Mouse (Mus musculus): ENCODE data around the gene Zfp260. TPM values are rescaled to one million over a fixed set of nuclear protein-coding genes. Genes with fewer than 3 reads are reported as not detected.

Zfp260 gene
- total RNA-seq, 4 experiments from 2014 or later: 25.3 to 34.5 (median 31.3) TPM

DNA sequence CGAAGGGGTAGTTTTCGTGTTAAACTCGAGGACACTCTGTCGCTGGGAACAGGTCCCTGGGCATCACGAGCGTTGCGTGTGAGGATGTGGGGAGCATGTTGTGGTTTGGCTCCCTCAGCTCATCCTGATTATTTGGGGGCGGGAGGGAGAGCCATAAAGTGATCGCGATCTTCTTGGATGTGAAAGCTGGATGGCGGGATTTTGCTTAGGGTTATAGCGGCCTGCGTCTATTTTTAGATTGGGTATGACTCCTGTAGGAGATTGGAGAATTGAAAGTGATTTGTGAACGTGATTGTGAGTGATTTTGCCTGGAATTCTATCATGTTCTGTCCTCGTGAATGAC, 27.6 kb downstream of the Zfp260 start:
- no peak for DNase-seq (ENCODE audit: low spot score)

DNA sequence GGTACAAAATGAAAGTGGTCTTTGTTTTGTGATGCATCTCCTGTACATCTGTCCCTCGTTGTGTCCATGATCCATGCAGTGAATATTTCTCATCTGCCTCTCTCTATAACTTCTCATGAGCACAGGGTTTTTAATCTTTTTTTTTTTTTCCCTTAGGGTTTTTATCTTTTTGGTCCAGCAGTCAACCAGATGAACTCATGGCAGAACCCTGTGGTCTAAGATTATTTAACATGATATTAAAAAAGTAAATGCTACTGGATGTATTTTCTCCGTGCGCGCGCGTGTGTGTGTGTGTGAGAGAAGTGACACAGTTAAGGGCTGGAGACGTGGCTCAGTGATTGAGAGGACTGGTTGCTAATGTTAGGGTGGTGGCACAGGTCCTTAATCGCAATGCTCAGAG, 35.3 kb downstream of the Zfp260 start:
- DNase-seq (ENCODE audit: low spot score): no peak

DNA sequence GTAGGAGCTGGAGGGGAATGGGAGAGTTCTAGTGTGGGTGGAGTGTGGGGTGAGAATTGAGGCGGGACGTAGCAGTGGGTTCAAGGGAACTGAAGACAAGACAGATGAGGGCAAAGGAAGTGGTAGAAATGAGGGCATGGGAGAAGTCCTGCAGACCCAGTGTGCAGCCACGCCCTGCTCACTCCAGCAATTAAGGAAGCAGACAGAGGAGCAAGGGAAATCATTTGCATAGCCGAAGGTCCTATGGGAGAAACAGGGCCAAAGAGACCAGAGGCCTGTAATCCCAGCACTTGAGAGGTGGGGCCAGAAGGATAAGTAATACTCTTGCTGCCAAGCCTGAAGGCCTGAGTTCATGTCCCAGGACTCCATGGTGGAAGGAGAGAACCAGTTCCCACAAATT, 37.8 kb downstream of the Zfp260 start:
- DNase-seq (ENCODE audit: low spot score): no peak

DNA sequence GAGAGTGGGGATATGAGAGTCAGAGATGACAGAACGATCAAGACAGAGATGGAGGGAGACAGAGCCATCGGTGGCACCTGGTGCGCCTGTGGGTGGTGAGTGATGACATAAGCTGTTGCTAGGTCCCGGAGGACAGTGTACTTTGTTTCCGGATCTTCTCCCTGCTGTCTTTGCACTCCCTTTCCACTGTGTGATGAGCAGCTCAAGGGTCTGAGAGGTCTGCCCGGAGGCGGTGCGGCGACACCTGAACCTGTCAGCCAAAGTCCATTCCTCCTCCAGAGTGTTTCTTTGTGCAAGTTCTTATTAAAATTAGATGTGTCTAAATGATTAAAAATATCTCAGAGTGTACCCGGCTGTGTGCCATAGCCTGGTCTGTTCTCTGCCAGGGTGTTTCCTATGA, 42.2 kb downstream of the Zfp260 start:
- DNase-seq (ENCODE audit: low spot score): no peak

DNA sequence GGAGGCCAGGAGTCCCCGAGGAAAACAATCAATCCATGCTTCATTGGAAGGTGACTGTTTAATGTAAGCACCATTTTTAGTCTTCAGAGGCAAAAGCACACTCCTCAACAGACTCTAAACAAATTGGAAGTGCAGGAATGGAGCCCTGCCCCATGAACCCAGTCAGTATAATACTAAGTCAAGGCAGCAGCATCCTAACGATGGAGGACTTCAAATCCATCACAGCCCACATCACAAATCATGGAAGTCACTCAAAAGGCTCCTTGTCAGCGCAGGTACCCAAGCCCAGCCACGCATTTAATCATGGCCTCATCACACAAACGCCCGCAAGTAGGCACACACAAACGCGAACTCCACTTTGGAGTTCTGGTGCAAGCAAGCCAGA, 48.6 kb downstream of the Zfp260 start:
- no peak for DNase-seq (ENCODE audit: low spot score)

DNA sequence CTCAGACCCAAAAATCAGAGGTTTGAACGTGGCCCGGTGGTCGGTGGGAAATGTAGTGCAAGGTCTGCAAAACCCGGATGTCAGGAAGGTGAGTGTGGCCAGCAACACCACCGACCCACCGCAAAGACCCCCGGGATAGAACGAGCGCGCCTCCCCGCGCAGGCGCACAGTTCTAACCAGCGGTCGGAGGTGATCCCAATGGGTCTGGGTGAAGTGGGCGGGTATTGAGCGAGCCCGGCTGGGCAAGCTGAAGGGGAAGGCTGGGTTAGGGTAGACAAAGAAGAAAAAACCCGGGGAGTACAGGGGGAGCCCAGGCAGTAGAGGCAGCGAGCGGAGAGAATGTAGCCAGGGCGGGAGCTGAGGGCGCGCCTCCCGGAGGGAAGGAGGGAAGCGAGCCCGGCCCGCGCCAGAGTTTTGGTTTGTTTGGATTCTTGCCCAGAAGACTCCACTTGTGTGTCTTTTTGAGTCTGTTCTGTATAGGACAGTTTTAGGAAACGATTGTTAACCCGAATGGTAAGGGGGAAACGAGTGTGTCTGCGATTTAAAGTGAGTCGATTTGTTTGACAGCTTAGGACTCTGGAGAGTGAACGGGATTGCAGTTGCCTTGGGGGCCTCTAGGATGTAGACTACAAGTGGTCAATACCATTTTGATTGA, 49.1 kb downstream of the Zfp260 start:
- DNase-seq (ENCODE audit: low spot score): peak; percentile 15

DNA sequence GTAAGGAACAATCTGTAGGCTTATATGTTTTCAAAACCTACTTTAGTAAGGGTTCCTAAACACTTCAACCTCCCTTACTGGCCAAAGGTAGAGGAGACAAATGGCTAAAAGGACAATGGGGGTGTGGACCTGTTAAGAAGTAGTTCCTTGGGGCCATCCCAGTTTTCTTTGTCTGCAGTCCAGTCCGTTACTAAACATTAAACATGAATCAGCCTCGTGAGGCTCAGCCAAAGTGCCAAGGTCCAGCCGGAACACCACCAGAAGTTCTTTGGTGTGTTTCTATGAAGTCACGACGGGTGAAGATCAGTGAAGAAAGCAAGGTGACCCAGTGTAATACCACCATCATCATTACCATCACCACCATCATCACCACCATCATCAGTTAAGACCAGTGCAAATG, 52.4 kb downstream of the Zfp260 start:
- no peak for DNase-seq (ENCODE audit: low spot score)

DNA sequence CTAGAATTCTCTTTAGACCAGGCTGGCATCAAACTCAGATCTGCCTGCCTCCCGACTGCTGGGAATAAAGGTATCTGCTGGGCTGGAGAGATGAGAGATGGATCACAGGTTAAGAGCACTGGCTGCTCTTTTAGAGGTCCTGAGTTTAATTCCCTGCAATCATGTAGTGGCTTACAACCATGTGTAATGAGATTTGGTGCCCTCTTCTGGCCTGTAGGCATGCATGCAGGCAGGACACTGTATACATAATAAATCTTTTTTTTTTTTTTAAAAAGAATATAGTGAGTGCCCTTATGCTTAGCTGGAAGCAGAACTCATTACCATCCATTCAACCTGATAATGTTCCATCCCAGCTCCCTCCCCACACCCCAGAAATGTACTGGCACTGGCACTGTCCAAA, 59.5 kb downstream of the Zfp260 start:
- no peak for DNase-seq (ENCODE audit: low spot score)

DNA sequence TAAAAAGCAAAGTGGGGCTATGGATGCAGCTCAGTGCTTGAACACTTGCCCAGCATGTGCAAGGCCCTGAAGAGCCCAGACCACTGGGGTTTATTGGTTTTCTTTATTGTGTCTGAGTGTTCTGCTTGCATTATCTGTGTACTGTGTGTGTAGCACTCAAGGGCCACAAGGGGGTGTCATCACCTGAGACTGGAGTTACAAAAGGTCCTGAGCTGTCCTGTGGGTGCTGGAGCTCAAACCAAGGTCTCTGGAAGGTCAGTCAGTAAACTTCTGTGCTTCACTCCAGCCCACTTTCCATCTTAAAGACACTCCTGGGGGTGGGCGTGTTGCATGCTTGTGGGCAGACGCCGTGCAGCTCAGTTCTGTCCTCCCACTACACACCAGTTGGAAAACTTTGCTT, 60.9 kb downstream of the Zfp260 start:
- no peak for DNase-seq (ENCODE audit: low spot score)

Small RNA genes within 50 kb of the gene (microRNA-seq; reads per million reads assigned to microRNA genes)
- gene Gm23368: not detected

Other genes starting within 250 kb of the Zfp260 start
- under 1 TPM; 0.33 to 0.72 (median 0.47) TPM for gene Zfp940, start 241.1 kb upstream of the Zfp260 start, total RNA-seq (2022)
- gene Zfp420, start 234.8 kb upstream of the Zfp260 start, total RNA-seq (2022): 1 to 10 TPM; 3.0 to 4.0 (median 3.8) TPM
- gene Zfp27, start 188.2 kb upstream of the Zfp260 start, total RNA-seq (2022): 1 to 10 TPM; 8.4 to 9.3 (median 8.6) TPM
- gene Zfp383, start 186.6 kb upstream of the Zfp260 start, total RNA-seq (2022): 1 to 10 TPM; 3.8 to 9.5 (median 6.4) TPM
- gene Zfp74, start 140.7 kb upstream of the Zfp260 start, total RNA-seq (2022): 1 to 10 TPM; 5.8 to 6.5 (median 6.0) TPM
- gene Zfp568, start 110.8 kb upstream of the Zfp260 start, total RNA-seq (2022): 10 to 100 TPM; 16.9 to 27.9 (median 21.5) TPM
- gene Zfp14, start 43.4 kb upstream of the Zfp260 start, total RNA-seq (2022): 1 to 10 TPM; 2.4 to 3.0 (median 2.6) TPM
- 1 to 10 TPM; 2.1 to 3.0 (median 2.6) TPM for gene Zfp82, start 21.9 kb upstream of the Zfp260 start, total RNA-seq (2022)
- under 1 TPM in 1 of 4 experiments, not detected in 3; 0.28 TPM for gene Gm26920, start 4.4 kb upstream of the Zfp260 start, total RNA-seq (2022)
- 1 to 10 TPM in 3 of 4 experiments, under 1 TPM in 1; 0.82 to 1.8 (median 1.6) TPM for gene Zfp566, start 4.2 kb upstream of the Zfp260 start, total RNA-seq (2022)
- gene Zfp382, start 27.2 kb downstream of the Zfp260 start, total RNA-seq (2022): 1 to 10 TPM; 1.5 to 4.3 (median 2.1) TPM
- gene Zfp146, start 75.0 kb downstream of the Zfp260 start, total RNA-seq (2022): 10 to 100 TPM; 23.2 to 33.8 (median 28.1) TPM
- gene Cox7a1, start 89.4 kb downstream of the Zfp260 start, total RNA-seq (2022): 1,000 to 10,000 TPM; 3,196 to 3,318 (median 3,289) TPM
- gene Capns1, start 104.0 kb downstream of the Zfp260 start, total RNA-seq (2022): 100 to 1,000 TPM; 287 to 304 (median 297) TPM
- 10 to 100 TPM; 54.0 to 70.5 (median 64.9) TPM for gene Polr2i, start 137.2 kb downstream of the Zfp260 start, total RNA-seq (2022)
- gene Tbcb, start 137.5 kb downstream of the Zfp260 start, total RNA-seq (2022): 10 to 100 TPM; 51.2 to 62.4 (median 57.6) TPM
- gene Ovol3, start 140.9 kb downstream of the Zfp260 start, total RNA-seq (2022): not detected
- under 1 TPM in 1 of 4 experiments, not detected in 3; 0.44 TPM for gene Thap8, start 185.3 kb downstream of the Zfp260 start, total RNA-seq (2022)
- gene Wdr62, start 185.6 kb downstream of the Zfp260 start, total RNA-seq (2022): 1 to 10 TPM in 1 of 4 experiments, under 1 TPM in 3; 0.41 to 1.5 (median 0.84) TPM
- 1 to 10 TPM; 4.7 to 8.7 (median 7.4) TPM for gene Clip3, start 197.0 kb downstream of the Zfp260 start, total RNA-seq (2022)
- 10 to 100 TPM; 28.6 to 34.0 (median 32.5) TPM for gene Alkbh6, start 213.9 kb downstream of the Zfp260 start, total RNA-seq (2022)
- gene Syne4, start 220.0 kb downstream of the Zfp260 start, total RNA-seq (2022): 1 to 10 TPM in 1 of 4 experiments, under 1 TPM in 3; 0.46 to 1.9 (median 0.76) TPM
- 1 to 10 TPM in 1 of 4 experiments, under 1 TPM in 3; 0.62 to 1.2 (median 0.79) TPM for gene E130208F15Rik, start 227.0 kb downstream of the Zfp260 start, total RNA-seq (2022)
- 10 to 100 TPM; 14.0 to 16.2 (median 15.1) TPM for gene Sdhaf1, start 229.1 kb downstream of the Zfp260 start, total RNA-seq (2022)

Data from heart, adult 8-10 months (tissue).